Mouse (Mus musculus): Measurements from ENCODE around the gene Plk5.

DNA sequence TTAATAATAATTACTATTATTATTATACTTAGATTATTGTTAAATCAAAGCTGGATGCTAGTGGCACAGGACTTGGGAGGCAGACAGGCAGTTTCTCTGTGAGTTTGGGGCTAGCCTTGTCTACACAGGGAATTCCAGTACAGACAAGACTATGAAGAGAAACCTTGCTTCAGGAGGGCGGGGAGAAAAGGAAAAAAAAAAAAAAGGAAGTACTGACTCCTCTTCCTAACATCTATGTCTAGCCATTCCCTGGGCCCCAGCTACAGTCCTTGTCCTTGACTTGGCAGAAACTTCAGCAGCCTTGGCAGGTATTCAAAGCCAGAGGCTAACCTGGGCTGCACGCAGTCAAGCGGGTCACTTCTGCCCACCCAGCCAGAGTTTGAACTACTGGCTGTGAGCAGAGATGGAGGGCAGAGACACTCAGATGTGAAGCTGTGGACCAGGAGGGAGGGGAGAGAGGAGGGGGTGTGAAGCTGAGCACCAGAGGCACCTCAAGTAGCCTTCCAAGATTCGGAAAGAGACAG, 33.0 kb downstream of the Plk5 start:
- no peak for TF ChIP-seq CTCF (IDR thresholded peaks at IDR 0.05; ENCODE audit: low read depth)
- no peak for TF ChIP-seq EP300 (IDR thresholded peaks at IDR 0.05; ENCODE audit: low read depth)
